Mouse (Mus musculus): ENCODE results near the gene Ncaph.
"Not testable (repeated sequence)": the region's sequence is repeated elsewhere in the genome, so short reads cannot be mapped to it uniquely, and the experiment has no call there.

The Ncaph gene

GRCm38 (mm10) chr2:127092000-127092399 is 41.8 kb downstream of the Ncaph start:
- in situ Hi-C loops (cut with MboI, MseI), result no loop called here

GRCm38 (mm10) chr2:127090151-127090550 is 43.6 kb downstream of the Ncaph start:
- in situ Hi-C loops (cut with MboI, MseI), result not testable (repeated sequence)

GRCm38 (mm10) chr2:127086235-127086634 is 47.5 kb downstream of the Ncaph start:
- in situ Hi-C loops (cut with MboI, MseI), result no loop called here

- in situ Hi-C loops (cut with MboI, MseI), result no loop called here
These were observed 53.0 kb downstream of the Ncaph start for GRCm38 (mm10) chr2:127080591-127081218.

- in situ Hi-C loops (cut with MboI, MseI), result no loop called here
These were observed 53.7 kb downstream of the Ncaph start for GRCm38 (mm10) chr2:127079881-127080590.

GRCm38 (mm10) chr2:127079066-127079465 is 54.7 kb downstream of the Ncaph start:
- in situ Hi-C loops (cut with MboI, MseI), result not testable (repeated sequence)

GRCm38 (mm10) chr2:127077611-127078010 is 56.1 kb downstream of the Ncaph start:
- in situ Hi-C loops (cut with MboI, MseI), result no loop called here

- in situ Hi-C loops (cut with MboI, MseI), result no loop called here
These were observed 59.6 kb downstream of the Ncaph start for GRCm38 (mm10) chr2:127074116-127074515.

- in situ Hi-C loops (cut with MboI, MseI), result no loop called here
These were observed 62.9 kb downstream of the Ncaph start for GRCm38 (mm10) chr2:127070879-127071278.

- in situ Hi-C loops (cut with MboI, MseI), result no loop called here
These were observed 63.3 kb downstream of the Ncaph start, which contains the start of gene Blvra for GRCm38 (mm10) chr2:127070435-127070841. Blvra (plus strand) TSS chr2:127070665.

- in situ Hi-C loops (cut with MboI, MseI), result no loop called here
These were observed 63.8 kb downstream of the Ncaph start for GRCm38 (mm10) chr2:127069781-127070434.

GRCm38 (mm10) chr2:127068806-127069205 is 64.9 kb downstream of the Ncaph start:
- in situ Hi-C loops (cut with MboI, MseI), result no loop called here

- in situ Hi-C loops (cut with MboI, MseI), result no loop called here
These were observed 72.3 kb downstream of the Ncaph start for GRCm38 (mm10) chr2:127061471-127061870.
